Mouse (Mus musculus) E14TG2a.4 (cell line): ENCODE results near the gene Tubb2a.

Experiments
- H3K27me3 ChIP-seq: 2 replicates; pipeline ENCODE4 v1.6.1; 2014; ENCODE audit warnings: low read length, control low read depth; ENCODE audit not compliant: insufficient read depth
- H3K36me3 ChIP-seq: 2 replicates; pipeline ENCODE4 v1.6.1; 2014; ENCODE audit warnings: low read length, control low read depth; ENCODE audit not compliant: insufficient read depth
- H3K4me1 ChIP-seq: replicated peaks from 2 replicates; pipeline ENCODE4 v1.6.1; 2014; ENCODE audit warnings: low read depth, low read length, control low read depth
- H3K4me3 ChIP-seq: replicated peaks from 2 replicates; pipeline ENCODE4 v1.5.1; 2014; ENCODE audit warnings: mild to moderate bottlenecking, low read length
- H3K9me3 ChIP-seq: 2 replicates; pipeline ENCODE4 v1.6.1; 2014; ENCODE audit warnings: low read length, control low read depth
- CTCF ChIP-seq: conservative IDR thresholded peaks from 2 replicates; pipeline ENCODE4 v1.5.1; 2014; ENCODE audit warnings: low read length
- NANOG ChIP-seq: IDR thresholded peaks from 2 replicates; pipeline ENCODE4 v1.6.1; 2014; ENCODE audit warnings: borderline replicate concordance, low read length, mixed read lengths
- POU5F1 ChIP-seq: IDR thresholded peaks from 2 replicates; pipeline ENCODE4 v1.6.1; 2014; ENCODE audit warnings: low read length, borderline replicate concordance

The Tubb2a gene

DNA sequence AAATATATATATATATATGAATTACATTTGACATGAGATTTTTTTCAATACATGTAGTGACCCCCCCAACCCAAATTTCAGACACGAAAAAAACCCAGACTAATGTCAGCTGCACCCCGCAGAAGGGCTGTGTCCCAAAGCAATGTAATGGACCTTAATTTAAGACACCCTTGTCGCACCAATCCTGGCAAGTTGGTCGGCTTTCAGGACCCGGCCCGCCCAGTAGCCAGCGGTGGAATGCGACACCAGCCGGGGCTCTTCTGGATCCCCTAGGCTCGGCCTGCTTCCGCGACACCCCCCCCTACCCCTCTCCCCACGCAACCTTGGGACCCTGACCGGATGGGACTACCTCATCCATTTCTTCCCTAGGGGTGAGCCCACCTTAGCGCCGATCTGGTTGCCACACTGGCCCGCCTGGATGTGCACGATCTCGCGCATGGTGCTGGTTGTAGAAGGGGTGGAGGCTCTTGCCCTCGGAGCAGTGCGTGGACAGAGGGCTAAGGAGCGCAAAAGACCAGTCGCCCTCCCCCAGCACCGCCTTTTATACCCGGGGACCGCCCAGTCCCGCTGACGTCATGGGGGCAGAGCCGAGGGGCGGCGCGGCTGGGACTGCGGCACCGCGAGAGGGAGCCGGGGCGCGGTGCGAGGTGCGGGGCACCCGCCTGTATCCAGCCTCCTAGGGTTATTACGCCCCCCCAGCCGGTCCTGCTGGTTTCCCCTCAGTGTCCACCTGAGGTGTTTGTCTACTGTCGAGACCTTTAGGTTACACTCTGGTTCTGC is at the start of gene Tubb2a:
TSS of gene Tubb2a (minus strand) at position 516 of the 780 bp plus-strand sequence.
- no peak for TF ChIP-seq NANOG
- no peak for TF ChIP-seq CTCF
- TF ChIP-seq POU5F1: no peak
- H3K36me3 ChIP-seq: peaks cover 19% of the 10 kb centered on the region
- H3K27me3 ChIP-seq: peaks cover 9% of the 10 kb centered on the region; the same call in 1 of the 2 replicates
- peak within 1 kb of the TSS; percentile 85 for H3K4me3 ChIP-seq
- no peaks in the 10 kb centered on the region for H3K9me3 ChIP-seq
- peaks cover 24% of the 10 kb centered on the region for H3K4me1 ChIP-seq

DNA sequence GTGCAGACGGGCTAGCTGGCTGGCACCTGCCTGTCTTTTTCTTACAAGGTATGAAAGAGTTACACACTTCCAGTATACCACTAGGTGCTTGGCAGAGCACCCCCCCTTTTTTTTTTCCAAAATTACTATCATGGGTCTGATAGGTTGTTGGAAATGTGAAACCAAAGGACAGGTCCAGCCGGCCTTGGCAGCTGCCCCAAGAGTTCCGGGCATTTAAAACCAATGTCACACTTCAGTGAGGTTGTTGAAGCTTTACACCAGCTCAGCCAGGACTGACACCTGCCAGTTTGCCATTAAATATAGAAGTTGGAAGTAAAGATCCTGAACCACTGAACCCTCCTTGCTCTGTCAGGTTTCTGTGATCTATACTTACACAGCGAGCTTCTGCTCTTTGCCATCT is 47.9 kb upstream of the Tubb2a start:
- Histone ChIP-seq H3K9me3 (peaks cover 33% of the 10 kb centered on the region), H3K4me3 (no peak overlapping the region), H3K4me1 (peaks cover 35% of the 10 kb centered on the region), H3K36me3 (peaks cover 80% of the 10 kb centered on the region), H3K27me3 (no peaks in the 10 kb centered on the region)
- TF ChIP-seq NANOG (no peak), POU5F1 (no peak), CTCF (no peak)

DNA sequence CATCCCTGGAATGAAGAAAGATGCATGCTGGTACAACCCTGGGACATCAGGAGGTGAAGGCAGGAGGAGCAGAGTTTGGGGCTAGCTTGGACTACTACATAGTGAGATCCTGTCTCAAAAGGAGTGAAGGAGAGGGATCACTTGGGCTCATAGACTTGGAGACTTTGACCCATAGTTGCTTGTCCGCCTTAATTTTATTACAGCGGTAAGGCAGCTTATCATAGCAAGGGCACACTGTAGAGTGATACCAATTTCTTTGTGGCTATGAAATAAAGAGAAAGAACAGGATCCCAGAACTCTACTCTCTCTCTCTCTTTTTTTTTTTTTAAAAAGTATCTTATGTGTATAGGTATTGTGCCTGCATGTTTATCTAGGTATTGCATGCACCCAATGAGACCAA is 42.7 kb upstream of the Tubb2a start:
- Histone ChIP-seq H3K27me3 (no peaks in the 10 kb centered on the region), H3K4me1 (peaks cover 28% of the 10 kb centered on the region)
- no peak for TF ChIP-seq POU5F1
- no peak for TF ChIP-seq CTCF
- no peak for TF ChIP-seq NANOG

DNA sequence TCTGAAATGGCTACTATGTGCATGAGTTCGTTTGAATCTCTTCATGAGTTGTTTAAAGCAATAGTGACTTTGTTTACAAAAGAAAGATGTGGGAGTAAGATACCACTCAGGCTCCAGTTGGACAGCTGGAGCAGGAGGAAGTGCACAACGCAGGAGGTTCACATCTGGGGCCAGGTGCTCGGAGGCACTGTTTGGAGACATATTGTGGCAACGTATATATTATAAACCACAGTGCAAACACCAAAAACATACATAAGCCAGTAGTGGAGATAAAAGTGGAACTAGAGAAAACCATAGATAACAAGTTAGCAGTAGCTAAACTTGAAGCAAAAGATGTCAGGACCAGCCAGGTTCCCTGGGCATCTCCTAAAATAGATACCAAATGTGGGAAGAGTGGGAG is 41.6 kb upstream of the Tubb2a start:
- H3K9me3 ChIP-seq: peaks cover 31% of the 10 kb centered on the region
- no peak overlapping the region for H3K4me3 ChIP-seq
- TF ChIP-seq CTCF: no peak
- no peak for TF ChIP-seq POU5F1
- TF ChIP-seq NANOG: no peak
- peaks cover 31% of the 10 kb centered on the region for H3K4me1 ChIP-seq
- peaks cover 64% of the 10 kb centered on the region for H3K36me3 ChIP-seq
- H3K27me3 ChIP-seq: no peaks in the 10 kb centered on the region

More for the DNA sequence above, 42.7 kb upstream of the Tubb2a start:
- H3K9me3 ChIP-seq: peaks cover 33% of the 10 kb centered on the region
- peaks cover 66% of the 10 kb centered on the region for H3K36me3 ChIP-seq
- H3K4me3 ChIP-seq: no peak overlapping the region

GRCm38 (mm10) chr13:34118816-34119215 is 41.0 kb upstream of the Tubb2a start:
- H3K36me3 ChIP-seq: peaks cover 64% of the 10 kb centered on the region
- no peak overlapping the region for H3K4me3 ChIP-seq
- H3K27me3 ChIP-seq: no peaks in the 10 kb centered on the region
- peaks cover 33% of the 10 kb centered on the region for H3K4me1 ChIP-seq
- H3K9me3 ChIP-seq: peaks cover 25% of the 10 kb centered on the region
- TF ChIP-seq CTCF: no peak
- TF ChIP-seq POU5F1: no peak
- no peak for TF ChIP-seq NANOG

- Histone ChIP-seq H3K4me3 (no peak overlapping the region), H3K27me3 (no peaks in the 10 kb centered on the region), H3K9me3 (peaks cover 3% of the 10 kb centered on the region; the same call in 1 of the 2 replicates), H3K4me1 (peaks cover 52% of the 10 kb centered on the region), H3K36me3 (peaks cover 51% of the 10 kb centered on the region)
- no peak for TF ChIP-seq NANOG
- TF ChIP-seq POU5F1: no peak
- no peak for TF ChIP-seq CTCF
These were observed 38.7 kb upstream of the Tubb2a start for GRCm38 (mm10) chr13:34116508-34116907.

DNA sequence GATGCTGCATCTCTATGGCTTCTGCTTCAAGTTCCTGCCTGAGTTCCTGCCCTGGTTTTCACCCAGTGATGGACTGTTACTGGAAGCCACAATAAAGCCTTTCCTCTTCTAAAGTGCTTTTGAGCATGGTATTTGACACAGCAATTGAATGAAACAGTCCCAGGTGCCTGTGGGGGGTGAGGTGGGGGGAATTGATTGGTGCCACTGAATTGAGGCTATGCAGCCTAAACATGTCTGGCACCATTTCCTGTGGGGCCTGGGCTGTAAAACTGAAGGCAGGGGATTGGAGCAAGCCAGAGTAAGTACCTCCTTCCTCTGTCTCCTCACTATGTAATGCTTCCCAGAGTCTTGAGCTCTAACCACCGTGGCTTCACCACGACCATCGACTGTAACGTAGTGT is 36.8 kb upstream of the Tubb2a start:
- no peak overlapping the region for H3K4me3 ChIP-seq

DNA sequence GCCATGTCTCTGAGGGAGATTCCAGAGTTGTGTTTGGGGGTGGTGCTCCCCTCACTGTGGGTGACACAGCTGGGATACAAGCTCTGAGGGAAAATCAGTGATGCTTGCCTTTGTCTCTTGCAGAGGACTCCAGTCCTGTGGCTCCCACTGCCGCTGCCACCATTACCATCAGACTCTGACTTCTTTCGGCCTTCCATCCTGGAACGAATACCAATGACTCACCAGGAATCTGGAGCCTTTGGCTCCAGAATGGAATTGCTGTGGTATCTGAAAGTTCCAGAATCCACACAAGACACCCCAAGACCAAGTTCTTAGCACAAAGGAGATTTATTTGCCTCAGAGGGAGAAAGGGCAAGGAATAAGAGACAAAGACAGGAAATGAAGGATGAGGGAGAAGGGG is 35.3 kb upstream of the Tubb2a start:
- Histone ChIP-seq H3K36me3 (peaks cover 41% of the 10 kb centered on the region), H3K9me3 (no peaks in the 10 kb centered on the region), H3K27me3 (no peaks in the 10 kb centered on the region), H3K4me1 (peaks cover 76% of the 10 kb centered on the region), H3K4me3 (no peak overlapping the region)
- TF ChIP-seq NANOG (no peak), POU5F1 (no peak), CTCF (no peak)

More for the DNA sequence above, 36.8 kb upstream of the Tubb2a start:
- H3K36me3 ChIP-seq: peaks cover 41% of the 10 kb centered on the region
- no peaks in the 10 kb centered on the region for H3K27me3 ChIP-seq
- peaks cover 70% of the 10 kb centered on the region for H3K4me1 ChIP-seq
- H3K9me3 ChIP-seq: no peaks in the 10 kb centered on the region
- no peak for TF ChIP-seq NANOG
- no peak for TF ChIP-seq CTCF
- no peak for TF ChIP-seq POU5F1
